Mouse (Mus musculus): ENCODE measurements at regions not wholly inside any gene's neighbourhood (a gene's known extent, or its start where the extent isn't known, plus 50 kb on each side); places are given as distances from the start of the nearest gene placed in this dataset.

GRCm38 (mm10) chr2:33973213-33973834, 85.6 kb upstream of the Mvb12b start:
- peak; percentile 97 for TF ChIP-seq CTCF (IDR thresholded peaks at IDR 0.05; ENCODE audit: control insufficient read depth, insufficient read depth, insufficient read length)
- peak; percentile 14 for TF ChIP-seq MAX (IDR thresholded peaks at IDR 0.05)
- no peak for TF ChIP-seq USF1 (IDR thresholded peaks at IDR 0.05; ENCODE audit: low read depth)
- no peak for TF ChIP-seq CEBPB (IDR thresholded peaks at IDR 0.05; ENCODE audit: low read depth)

All from C2C12 (cell line).